Mouse (Mus musculus) thymus, adult 2 months (tissue): ENCODE results near the gene Slc35a5.

Experiments
- CTCF ChIP-seq: fragments of 200-500 bp; IDR thresholded peaks from 2 replicates; pipeline ENCODE4 v1.5.1; 2012; ENCODE audit warnings: mild to moderate bottlenecking, control low read depth, low read length, moderate library complexity, borderline replicate concordance; ENCODE audit not compliant: control insufficient read depth, poor library complexity, insufficient read depth; ENCODE audit errors: extremely low read depth
- POLR2A ChIP-seq: fragments of 200-500 bp; IDR thresholded peaks from 2 replicates; pipeline ENCODE4 v1.6.1; 2012; ENCODE audit warnings: mild to moderate bottlenecking, low read length, control low read depth, moderate library complexity; ENCODE audit not compliant: control insufficient read depth, poor library complexity, insufficient read depth; ENCODE audit errors: extremely low read depth

DNA sequence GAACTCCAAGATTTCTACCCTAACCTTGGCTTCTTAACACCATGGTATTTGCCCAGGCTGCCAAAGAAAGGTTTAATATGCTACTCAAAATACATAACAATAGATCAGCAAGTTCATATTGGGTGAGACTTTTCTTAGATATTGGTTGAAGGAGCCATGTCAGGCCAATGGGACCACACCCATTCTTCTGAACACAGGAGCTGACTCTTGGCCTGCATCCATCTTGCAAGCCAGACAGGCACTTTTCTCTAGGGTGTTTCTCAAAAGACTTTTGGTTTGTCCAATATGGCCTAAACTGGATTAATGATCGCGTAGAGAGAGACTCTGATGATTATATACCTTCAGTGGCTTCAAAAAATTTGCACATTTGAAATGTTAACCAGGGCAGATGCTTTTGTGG, 61.0 kb downstream of the Slc35a5 start:
- TF ChIP-seq POLR2A (no peak), CTCF (no peak)
